Mouse (Mus musculus) mouse embryonic stem cell (cell line): ENCODE data around the gene Tlr13.
"Not testable (repeated sequence)": the region's sequence is repeated elsewhere in the genome, so short reads cannot be mapped to it uniquely, and the experiment has no call there.

Source experiments
- in situ Hi-C, 2 experiments: fragments of 300-500 bp; cut with MboI; formaldehyde crosslinking; loops; 1 replicate in 1 of 2; 3 replicates in 1 of 2; pipeline ENCODE4 v1.14.3; 2019 to 2020; ENCODE audit warnings: low sequenced_read_pairs in 2 of 2, low pct_unique_long_range_greater_than_20kb in 1 of 2, mixed read lengths in 1 of 2; ENCODE audit not compliant: unreplicated experiment in 1 of 2

Tlr13 gene

GRCm38 (mm10) chrX:106171853-106172154 is 28.8 kb downstream of the Tlr13 start:
- in situ Hi-C loops = loop anchor here (5.0 to 25.0 kb wide), 4 partner anchors 145 to 1060 kb away; partner anchors contain the start of genes Atp7a (in 1 of the 2), Fgf16 (in 1 of the 2) and Magee1 (in 1 of the 2)

- in situ Hi-C loops = no loop called here
These were observed 33.3 kb downstream of the Tlr13 start for GRCm38 (mm10) chrX:106176331-106176730.

GRCm38 (mm10) chrX:106184279-106184678 is 41.3 kb downstream of the Tlr13 start:
- in situ Hi-C loops = no loop called here

- in situ Hi-C loops = no loop called here
These were observed 42.7 kb downstream of the Tlr13 start for GRCm38 (mm10) chrX:106185706-106186105.

GRCm38 (mm10) chrX:106186713-106187649 is 44.0 kb downstream of the Tlr13 start, which contains the start of gene Pgk1:
Gene Pgk1, plus strand, starts transcription at chrX:106187100.
- in situ Hi-C loops = no loop called here

GRCm38 (mm10) chrX:106187737-106188136 is 44.7 kb downstream of the Tlr13 start:
- in situ Hi-C loops = no loop called here

GRCm38 (mm10) chrX:106189356-106189755 is 46.4 kb downstream of the Tlr13 start:
- in situ Hi-C loops = no loop called here

GRCm38 (mm10) chrX:106190091-106190490 is 47.1 kb downstream of the Tlr13 start:
- in situ Hi-C loops = no loop called here

- in situ Hi-C loops = not testable (repeated sequence)
These were observed 51.4 kb downstream of the Tlr13 start for GRCm38 (mm10) chrX:106194361-106194760.

- in situ Hi-C loops = no loop called here
These were observed 54.3 kb downstream of the Tlr13 start for GRCm38 (mm10) chrX:106197308-106197707.

GRCm38 (mm10) chrX:106198904-106199303 is 55.9 kb downstream of the Tlr13 start:
- in situ Hi-C loops = no loop called here

GRCm38 (mm10) chrX:106209100-106209499 is 66.1 kb downstream of the Tlr13 start:
- in situ Hi-C loops = no loop called here
